Mouse (Mus musculus) neural tube, embryonic 15.5 days (tissue): ENCODE measurements around the gene Dkk2. TPM values are rescaled to one million over a fixed set of nuclear protein-coding genes. Genes with fewer than 3 reads are reported as not detected.

Experiments
- ATAC-seq: fragments of 200-750 bp; cut with Nextera tagmentation; 2 replicates; pipeline ENCODE4 v1.8.0; 2017; ENCODE audit warnings: mild to moderate bottlenecking, moderate TSS enrichment, moderate library complexity; ENCODE audit not compliant: low FRiP score
- H3K27ac ChIP-seq: fragments of 300-500 bp; sonication (generic); replicated peaks from 2 replicates; pipeline ENCODE4 v1.5.1; 2015; ENCODE audit warnings: mild to moderate bottlenecking, inconsistent platforms
- H3K27me3 ChIP-seq: fragments of 300-500 bp; sonication (generic); replicated peaks from 2 replicates; pipeline ENCODE4 v1.6.1; 2015; ENCODE audit warnings: inconsistent platforms
- H3K36me3 ChIP-seq: fragments of 300-500 bp; sonication (generic); 2 replicates; pipeline ENCODE4 v1.6.1; 2015; ENCODE audit warnings: inconsistent platforms
- H3K4me1 ChIP-seq: fragments of 300-500 bp; sonication (generic); 2 replicates; pipeline ENCODE4 v1.6.1; 2015; ENCODE audit warnings: inconsistent platforms
- H3K4me2 ChIP-seq: fragments of 300-500 bp; sonication (generic); 2 replicates; pipeline ENCODE4 v1.6.1; 2015; ENCODE audit warnings: inconsistent platforms, mild to moderate bottlenecking, moderate library complexity
- H3K4me3 ChIP-seq: fragments of 300-500 bp; sonication (generic); replicated peaks from 2 replicates; pipeline ENCODE4 v1.5.1; 2015; ENCODE audit warnings: mild to moderate bottlenecking, inconsistent platforms
- H3K9ac ChIP-seq: fragments of 300-500 bp; sonication (generic); replicated peaks from 2 replicates; pipeline ENCODE4 v1.6.1; 2015; ENCODE audit warnings: mild to moderate bottlenecking, inconsistent platforms
- H3K9me3 ChIP-seq: fragments of 300-500 bp; sonication (generic); replicated peaks from 2 replicates; pipeline ENCODE4 v1.6.1; 2016; ENCODE audit warnings: inconsistent platforms
- WGBS: fragments of 180-500 bp; shearing (Covaris S2); methylation state at CpG from one replicate; pipeline ENCODE4 v1.1.7; 2015; ENCODE audit warnings: mixed read lengths; 5-methylcytosine and 5-hydroxymethylcytosine counted together
- polyA plus RNA-seq: library from polyadenylated mRNA; unstranded; fragments of >200 nt; fragmentation: Nextera tagmentation; extraction: Ambion mirVana; gene quantifications from 2 replicates; pipeline ENCODE4 v1.2.1, GENCODE M21; 2015

Dkk2 gene
- polyA plus RNA-seq, 1 experiment from 2014 or later: 1.9 TPM

GRCm38 (mm10) chr3:132207469-132207868, 122.4 kb downstream of the Dkk2 start:
- Histone ChIP-seq H3K27ac (no peak overlapping the region), H3K4me2 (no peak overlapping the region), H3K9ac (no peak overlapping the region), H3K36me3 (no peaks in the 10 kb centered on the region), H3K4me1 (no peaks in the 10 kb centered on the region), H3K27me3 (no peaks in the 10 kb centered on the region), H3K9me3 (no peaks in the 10 kb centered on the region), H3K4me3 (no peak overlapping the region)
- WGBS: 30% methylated on average over 11 of the region's 11 CpGs
- ATAC-seq: no peak

- H3K4me1 ChIP-seq: no peaks in the 10 kb centered on the region
- H3K9me3 ChIP-seq: no peaks in the 10 kb centered on the region
- no peak overlapping the region for H3K27ac ChIP-seq
- no peak overlapping the region for H3K9ac ChIP-seq
- 85% methylated on average over 5 of the region's 5 CpGs for WGBS
- no peak for ATAC-seq
- H3K36me3 ChIP-seq: no peaks in the 10 kb centered on the region
- no peak overlapping the region for H3K4me3 ChIP-seq
- H3K4me2 ChIP-seq: no peak overlapping the region
- H3K27me3 ChIP-seq: no peaks in the 10 kb centered on the region
Observed at GRCm38 (mm10) chr3:132211260-132211659, 126.2 kb downstream of the Dkk2 start.

- H3K27me3 ChIP-seq: no peaks in the 10 kb centered on the region
- 79% methylated on average over 7 of the region's 7 CpGs for WGBS
- H3K4me3 ChIP-seq: no peak overlapping the region
- no peak for ATAC-seq
- no peaks in the 10 kb centered on the region for H3K4me1 ChIP-seq
- no peak overlapping the region for H3K9ac ChIP-seq
- no peak overlapping the region for H3K27ac ChIP-seq
- no peak overlapping the region for H3K4me2 ChIP-seq
- no peaks in the 10 kb centered on the region for H3K9me3 ChIP-seq
- no peaks in the 10 kb centered on the region for H3K36me3 ChIP-seq
Observed at GRCm38 (mm10) chr3:132219977-132220487, 134.9 kb downstream of the Dkk2 start.

- H3K4me3 ChIP-seq: no peak overlapping the region
- no peaks in the 10 kb centered on the region for H3K4me1 ChIP-seq
- H3K9me3 ChIP-seq: no peaks in the 10 kb centered on the region
- no peaks in the 10 kb centered on the region for H3K27me3 ChIP-seq
- no peak for ATAC-seq
- H3K9ac ChIP-seq: no peak overlapping the region
- no peaks in the 10 kb centered on the region for H3K36me3 ChIP-seq
- 82% methylated on average over 1 of the region's 1 CpGs for WGBS
- no peak overlapping the region for H3K27ac ChIP-seq
- H3K4me2 ChIP-seq: no peak overlapping the region
Observed at GRCm38 (mm10) chr3:132227622-132228021, 142.5 kb downstream of the Dkk2 start.
